Mouse (Mus musculus): ENCODE measurements around the gene Gas6. TPM values are rescaled to one million over a fixed set of nuclear protein-coding genes. Genes with fewer than 3 reads are reported as not detected.

The Gas6 gene
- total RNA-seq, 2 experiments from 2014 or later, result 121 to 122 TPM

DNA sequence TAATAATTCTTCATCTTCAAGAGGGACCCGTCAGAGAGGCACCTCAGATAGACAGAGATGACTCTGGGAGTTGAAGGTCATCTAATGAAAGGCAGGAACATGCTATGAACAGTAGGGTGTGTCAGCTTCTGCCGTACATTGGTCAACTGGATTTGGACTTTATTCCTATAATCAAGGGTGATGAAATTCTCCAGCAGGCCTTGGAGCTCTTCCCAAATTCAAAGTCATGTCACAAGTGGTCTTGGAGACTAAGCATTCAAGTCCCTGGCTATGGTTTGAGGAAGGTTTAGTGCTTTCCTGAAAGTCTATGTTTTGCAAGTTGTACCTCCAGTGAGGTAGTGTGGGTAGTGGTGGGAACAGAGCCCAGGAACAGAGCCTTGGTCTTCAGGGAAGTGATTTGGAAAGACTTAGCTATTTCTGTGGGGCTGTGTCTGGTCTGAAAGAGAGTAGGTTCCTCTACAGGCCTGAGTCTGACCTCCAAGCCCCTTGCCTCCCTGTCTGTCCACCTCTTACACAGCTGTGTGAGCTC lies 75.1 kb downstream of the Gas6 start:
- intact Hi-C loops (cut with DNase I), result no loop called here
- no peak for DNase-seq

DNA sequence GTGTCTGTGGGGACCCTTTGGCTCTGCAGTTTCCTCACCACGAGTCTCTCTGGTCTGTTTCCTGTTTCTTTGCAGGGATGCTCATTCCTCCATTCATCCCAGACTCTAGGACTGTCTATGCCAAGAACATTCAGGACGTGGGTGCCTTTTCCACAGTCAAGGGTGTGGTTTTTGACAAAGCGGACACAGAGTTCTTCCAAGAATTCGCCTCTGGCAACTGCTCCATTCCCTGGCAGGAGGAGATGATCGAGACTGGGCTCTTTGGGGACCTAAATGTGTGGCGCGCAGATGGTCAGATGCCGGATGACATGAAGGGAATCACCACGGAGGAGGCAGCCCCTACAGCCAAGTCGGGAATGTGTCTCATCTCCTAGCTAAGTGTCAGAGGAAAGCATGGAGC lies 78.4 kb downstream of the Gas6 start:
- peak in 1 of 2 experiments; percentile 18 for DNase-seq
- intact Hi-C loops (cut with DNase I), result no loop called here

Other genes with a start within 250 kb of the Gas6 start
- 100 to 1,000 TPM; 380 to 433 TPM for gene Adprhl1, start 240.3 kb downstream of the Gas6 start, total RNA-seq (2021)
- gene Dcun1d2, start 206.4 kb downstream of the Gas6 start, total RNA-seq (2021), result 10 to 100 TPM; 45.7 to 51.6 TPM
- 10 to 100 TPM; 22.0 to 26.6 TPM for gene Tmco3, start 206.3 kb downstream of the Gas6 start, total RNA-seq (2021)
- gene Tfdp1, start 155.7 kb downstream of the Gas6 start, total RNA-seq (2021), result 10 to 100 TPM; 40.4 to 45.5 TPM
- gene Atp4b, start 97.7 kb downstream of the Gas6 start, total RNA-seq (2021), result not detected
- under 1 TPM; 0.02 to 0.05 TPM for gene Grk1, start 89.4 kb downstream of the Gas6 start, total RNA-seq (2021)
- gene Tmem255b, start 59.3 kb downstream of the Gas6 start, total RNA-seq (2021), result 10 to 100 TPM; 13.8 to 14.6 TPM
- not detected for gene 1700029H14Rik, start 68.0 kb upstream of the Gas6 start, total RNA-seq (2021)
- 10 to 100 TPM; 22.2 to 22.6 TPM for gene Rasa3, start 183.1 kb upstream of the Gas6 start, total RNA-seq (2021)
- gene Cfap97d2, start 211.4 kb upstream of the Gas6 start, total RNA-seq (2021), result not detected